Mouse (Mus musculus) erythroid progenitor cell, adult 5-6 weeks (primary cell): ENCODE data around the gene Gm10337. TPM values are rescaled to one million over a fixed set of nuclear protein-coding genes. Genes with fewer than 3 reads are reported as not detected.

Source experiments
- ATAC-seq: replicated peaks from 2 replicates; pipeline ENCODE4 v1.8.0; 2016; ENCODE audit warnings: moderate number of reproducible peaks, mild to moderate bottlenecking, moderate TSS enrichment, inconsistent platforms; ENCODE audit not compliant: poor library complexity, low FRiP score, severe bottlenecking
- total RNA-seq, 2 experiments: library from RNA; stranded (forward) in 1 of 2; stranded (reverse) in 1 of 2; fragments of 150-400 nt in 1 of 2; fragments of 186-747, 209-891 nt in 1 of 2; gene quantifications; 2 replicates each; pipeline versions ENCODE4 v1.2.3 to v1.2.4; 2015 to 2017; ENCODE audit warnings: low replicate concordance in 2 of 2

The Gm10337 gene
- total RNA-seq (2015; ENCODE audit: low replicate concordance): not detected in 2 replicates
- not detected in 2 replicates for total RNA-seq (2017; ENCODE audit: low replicate concordance)

DNA sequence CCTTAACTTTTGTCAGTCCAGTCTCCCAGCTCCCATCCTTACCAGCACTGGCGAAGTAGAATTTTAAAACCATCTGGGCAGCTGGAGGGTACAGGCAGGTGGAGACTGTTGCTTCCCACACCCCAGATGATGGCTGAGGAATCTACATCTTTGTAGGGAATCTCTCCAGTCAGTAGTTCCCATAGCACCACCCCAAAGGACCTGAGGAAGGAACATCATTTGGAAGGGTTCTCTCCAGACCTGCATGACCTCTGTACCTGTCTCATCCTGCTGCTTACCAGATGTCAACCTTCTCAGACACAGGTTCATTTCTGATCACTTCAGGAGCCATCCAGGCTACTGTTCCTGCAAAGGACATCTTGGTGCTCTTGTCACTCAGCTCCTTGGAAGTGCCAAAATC, at the start of gene Gm10337:
Gm10337 (plus strand) TSS at position 276 of the 400 bp plus-strand sequence.
- ATAC-seq: no peak

- no peak for ATAC-seq
Observed at GRCm38 (mm10) chr15:102455993-102456392, 47.5 kb upstream of the Gm10337 start.

DNA sequence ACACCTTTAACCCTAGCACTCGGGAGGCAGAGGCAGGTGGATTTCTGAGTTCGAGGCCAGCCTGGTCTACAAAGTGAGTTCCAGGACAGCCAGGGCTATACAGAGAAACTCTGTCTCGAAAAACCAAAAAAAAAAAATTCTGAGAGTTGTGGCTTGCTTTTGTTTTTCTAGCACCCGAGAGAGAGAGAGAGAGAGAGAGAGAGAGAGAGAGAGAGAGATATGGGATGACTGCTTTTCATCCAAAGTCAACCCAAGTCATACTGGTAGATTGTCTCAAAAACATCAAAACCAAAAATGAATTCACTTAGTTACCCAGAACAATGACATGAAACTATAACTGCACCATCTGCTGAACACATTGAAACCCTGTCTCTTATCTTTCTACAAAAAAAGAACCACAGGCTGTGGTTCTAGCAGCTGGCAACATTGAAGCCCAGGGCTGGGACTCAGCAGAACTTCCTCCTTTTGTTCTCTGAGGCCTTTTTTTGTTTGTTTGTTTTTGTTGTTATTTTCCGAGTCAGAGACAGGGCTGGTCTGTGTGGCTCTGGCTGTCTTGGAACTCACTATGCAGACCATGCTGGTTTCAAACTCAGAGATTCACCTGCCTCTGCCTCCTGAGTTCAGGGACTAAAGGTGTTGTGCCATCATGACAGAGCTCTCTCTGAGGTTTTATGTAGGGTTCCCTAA, 45.3 kb upstream of the Gm10337 start:
- ATAC-seq: no peak

GRCm38 (mm10) chr15:102458904-102459317, 44.6 kb upstream of the Gm10337 start, which contains the start of gene Prr13:
Gene Prr13, plus strand, starts transcription at chr15:102459028.
- ATAC-seq: peak; percentile 78

- no peak for ATAC-seq
Observed at GRCm38 (mm10) chr15:102459381-102459780, 44.1 kb upstream of the Gm10337 start.

GRCm38 (mm10) chr15:102459847-102460246, 43.7 kb upstream of the Gm10337 start:
- ATAC-seq: peak; percentile 81

DNA sequence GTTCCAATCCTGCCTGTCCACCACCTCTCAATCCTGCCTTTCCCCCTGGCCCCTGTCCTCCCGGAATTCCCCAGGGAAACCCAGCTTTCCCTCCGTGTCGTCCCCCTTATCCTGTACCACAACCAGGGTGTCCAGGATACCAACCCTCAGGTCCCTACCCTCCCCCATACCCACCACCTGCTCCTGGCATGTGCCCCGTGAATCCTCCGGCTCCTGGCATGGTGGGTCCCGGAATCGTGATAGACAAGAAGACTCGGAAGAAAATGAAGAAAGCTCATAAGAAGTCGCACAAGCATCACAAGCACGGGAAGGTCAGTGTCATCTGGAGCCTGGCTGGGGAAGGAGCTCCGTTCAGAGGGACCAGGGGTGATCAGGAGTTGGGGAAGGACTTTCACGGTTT, 43.1 kb upstream of the Gm10337 start:
- no peak for ATAC-seq

DNA sequence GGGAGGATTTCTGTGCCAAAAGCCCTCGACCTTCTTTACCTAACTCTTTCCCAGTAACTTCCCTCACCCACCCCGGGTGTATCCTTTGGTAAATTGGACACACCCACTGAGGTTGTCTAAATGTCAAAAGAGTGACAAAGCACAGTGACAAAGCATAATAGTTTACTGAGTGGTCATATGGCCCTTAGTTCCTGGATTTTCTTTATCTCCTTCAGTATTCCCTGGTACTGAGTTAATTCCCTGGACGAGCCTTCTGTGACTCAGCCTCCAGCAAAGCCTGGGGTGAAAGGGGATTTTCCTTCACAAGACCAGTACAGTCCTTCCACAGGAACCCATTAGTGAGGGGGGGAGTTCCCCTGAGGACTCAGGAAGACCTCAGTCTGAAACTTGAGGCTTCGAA, 42.6 kb upstream of the Gm10337 start:
- ATAC-seq: peak; percentile 46; the same call in 1 of the 2 replicates

GRCm38 (mm10) chr15:102461430-102462075, 42.0 kb upstream of the Gm10337 start:
- ATAC-seq: no peak

DNA sequence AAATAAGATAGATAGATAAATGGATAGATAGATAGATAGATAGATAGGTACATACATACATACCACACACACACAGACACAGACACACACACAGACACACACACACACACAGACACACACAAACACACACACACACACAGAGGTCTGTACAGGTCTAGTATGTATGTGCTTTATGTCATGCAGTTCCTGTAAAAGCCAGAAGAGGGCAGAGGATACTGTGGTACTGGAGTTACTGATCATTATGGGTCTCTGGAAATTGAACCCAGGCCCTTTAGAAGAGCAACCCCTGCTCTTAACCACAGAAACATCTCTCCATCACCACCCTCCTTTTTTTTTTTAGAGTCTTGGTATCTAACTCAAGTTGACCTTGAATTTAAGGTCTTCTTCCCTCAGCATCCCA, 39.9 kb upstream of the Gm10337 start:
- ATAC-seq: no peak

DNA sequence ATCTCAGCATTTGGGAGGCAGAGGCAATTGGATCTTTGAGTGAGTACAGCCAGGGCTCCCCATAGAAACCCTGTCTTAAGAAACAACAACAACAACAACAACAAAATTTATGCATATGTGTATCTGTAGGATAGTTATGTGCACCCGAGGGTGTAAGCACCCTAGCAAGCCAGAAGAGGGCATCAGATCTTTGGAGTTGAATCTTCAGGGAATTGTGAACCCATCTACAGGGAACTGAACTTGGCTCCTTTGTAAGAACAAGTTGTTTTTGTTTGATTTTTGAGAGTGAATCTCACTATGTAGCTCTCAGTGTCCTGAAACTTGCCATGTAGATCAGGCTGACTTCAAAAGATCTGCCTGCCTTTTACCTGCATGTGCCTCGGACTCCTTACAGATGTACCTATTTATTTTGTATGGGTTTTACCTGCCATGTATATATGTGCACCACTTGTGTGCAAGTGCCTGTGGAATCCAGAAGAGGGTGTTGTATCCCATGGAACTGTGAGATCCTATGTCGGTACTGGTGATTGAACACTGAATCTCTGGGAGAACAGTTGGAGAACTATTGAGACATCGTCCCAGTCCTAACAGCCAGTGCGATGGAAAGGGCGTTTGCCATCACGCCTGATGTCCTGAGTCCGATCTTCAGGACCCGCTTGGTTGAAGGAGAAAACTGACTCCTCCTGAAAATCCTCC, 34.7 kb upstream of the Gm10337 start:
- ATAC-seq: no peak

GRCm38 (mm10) chr15:102470183-102470604, 33.3 kb upstream of the Gm10337 start, which contains the start of gene Pcbp2:
Gene Pcbp2, plus strand, starts transcription at chr15:102470539.
- ATAC-seq: peak; percentile 100

DNA sequence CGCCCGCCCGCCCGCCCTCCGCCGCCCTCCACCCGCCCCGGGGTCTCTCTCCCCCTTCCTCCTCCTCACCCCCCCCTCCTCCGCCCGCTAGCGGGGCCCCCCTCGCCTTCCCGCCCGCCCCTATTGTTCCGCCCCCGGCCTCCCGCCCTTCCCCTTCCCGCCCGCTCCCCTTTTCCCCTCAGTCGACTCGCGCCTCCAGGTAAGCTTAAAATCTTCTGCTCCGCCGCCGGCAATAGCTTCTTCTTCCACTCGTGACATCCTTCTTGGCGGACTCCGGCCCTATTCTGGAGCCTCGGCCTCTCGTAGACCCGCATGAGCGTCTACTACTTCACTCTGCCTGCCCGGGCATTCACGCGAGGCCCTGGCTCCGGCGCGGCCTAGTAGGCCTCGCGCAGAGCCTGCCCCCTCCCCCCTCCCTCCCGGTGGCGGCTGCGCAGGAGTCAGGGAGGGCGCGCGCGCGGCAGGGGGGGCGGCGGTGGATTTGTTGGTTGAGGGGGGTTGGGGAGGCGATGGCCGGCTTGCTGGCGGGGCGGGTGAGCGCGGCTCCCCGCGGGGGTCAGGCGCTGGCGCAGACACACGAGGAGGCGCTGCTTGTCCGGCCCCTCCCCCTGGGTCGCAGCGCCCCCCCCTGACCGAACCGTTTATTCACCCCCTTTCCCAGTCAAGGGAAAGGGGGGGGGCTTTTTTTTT, 32.8 kb upstream of the Gm10337 start:
- peak; percentile 30; the same call in 1 of the 2 replicates for ATAC-seq

GRCm38 (mm10) chr15:102471295-102471645, 32.3 kb upstream of the Gm10337 start:
- no peak for ATAC-seq

GRCm38 (mm10) chr15:102471727-102472126, 31.8 kb upstream of the Gm10337 start:
- no peak for ATAC-seq

DNA sequence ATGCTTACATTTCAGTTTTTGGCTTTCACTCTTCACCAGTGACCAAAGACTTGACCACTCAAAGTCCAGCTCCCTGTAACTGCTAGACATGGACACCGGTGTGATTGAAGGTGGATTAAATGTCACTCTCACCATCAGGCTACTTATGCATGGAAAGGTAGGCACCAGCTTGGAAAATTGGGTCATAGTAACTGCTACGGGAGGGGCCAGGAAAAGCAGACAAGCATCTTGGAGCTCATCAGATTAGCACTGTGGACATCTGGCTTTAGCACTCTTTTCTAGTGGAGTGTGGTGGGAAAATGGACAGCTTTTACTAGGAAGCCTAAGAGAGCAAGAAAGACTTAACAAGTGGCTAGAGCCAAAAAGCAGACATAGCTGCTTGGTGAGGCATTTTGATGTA, 30.3 kb upstream of the Gm10337 start:
- ATAC-seq: no peak

DNA sequence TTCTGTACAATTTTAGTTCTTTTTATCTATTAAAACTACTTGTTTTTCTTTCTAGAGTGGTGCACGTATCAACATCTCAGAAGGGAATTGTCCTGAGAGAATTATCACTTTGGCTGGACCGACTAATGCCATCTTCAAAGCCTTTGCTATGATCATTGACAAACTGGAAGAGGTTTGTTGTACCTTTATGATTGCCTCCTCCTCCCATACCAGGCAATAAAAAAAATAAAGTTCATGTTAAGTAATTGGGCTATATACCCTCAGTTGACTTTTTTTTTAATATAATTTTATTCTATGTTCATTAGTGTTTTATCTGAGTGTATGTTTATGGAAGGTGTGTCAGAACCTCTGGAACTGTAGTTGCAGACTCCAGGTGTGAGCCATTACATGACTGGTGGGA, 29.0 kb upstream of the Gm10337 start:
- ATAC-seq: no peak

GRCm38 (mm10) chr15:102483136-102483535, 20.4 kb upstream of the Gm10337 start:
- ATAC-seq: no peak

DNA sequence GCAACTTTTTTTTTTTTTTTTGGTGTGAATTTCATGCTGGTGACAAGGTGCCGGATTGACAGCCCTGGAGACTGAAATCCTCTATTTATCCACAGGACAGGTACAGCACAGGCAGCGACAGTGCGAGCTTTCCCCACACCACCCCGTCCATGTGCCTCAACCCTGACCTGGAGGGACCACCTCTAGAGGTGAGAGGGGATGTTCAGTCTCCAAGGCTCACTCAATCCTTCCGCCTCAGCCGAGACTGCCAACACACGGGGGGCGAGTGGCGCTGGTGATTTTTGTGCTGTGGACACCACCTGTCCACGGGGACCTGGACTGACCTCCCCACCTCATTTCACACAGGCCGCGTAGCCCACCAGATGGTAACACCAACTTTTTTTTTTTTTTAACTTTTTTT, 17.7 kb upstream of the Gm10337 start:
- no peak for ATAC-seq

GRCm38 (mm10) chr15:102487664-102488063, 15.9 kb upstream of the Gm10337 start:
- no peak for ATAC-seq
